Mouse (Mus musculus) spleen, adult 2 months (tissue): ENCODE measurements around the gene Fgfr2. TPM values are rescaled to one million over a fixed set of nuclear protein-coding genes. Genes with fewer than 3 reads are reported as not detected.

Experiments used
- DNase-seq, 2 experiments: peaks; one replicate each; pipeline versions ENCODE4 v3.0.0 to v3.0.0-alpha.2; 2012 to 2021; ENCODE audit warnings: low spot score in 2 of 2, low read depth in 1 of 2
- H3K27ac ChIP-seq: fragments of 200-500 bp; 2 replicates; pipeline ENCODE4 v1.5.1; 2012; ENCODE audit warnings: low read length, inconsistent platforms; ENCODE audit not compliant: insufficient read depth
- H3K27me3 ChIP-seq: fragments of 200-500 bp; 2 replicates; pipeline ENCODE4 v1.6.1; 2012; ENCODE audit warnings: mild to moderate bottlenecking, moderate library complexity, low read length, inconsistent platforms; ENCODE audit not compliant: control insufficient read depth, insufficient read depth
- H3K36me3 ChIP-seq: fragments of 200-500 bp; 2 replicates; pipeline ENCODE4 v1.6.1; 2012; ENCODE audit warnings: mild to moderate bottlenecking, low read length, inconsistent platforms; ENCODE audit not compliant: control insufficient read depth, insufficient read depth
- H3K4me1 ChIP-seq: fragments of 200-500 bp; 2 replicates; pipeline ENCODE4 v1.6.1; 2011; ENCODE audit warnings: inconsistent platforms; ENCODE audit not compliant: control insufficient read depth, insufficient read depth, insufficient read length
- H3K4me3 ChIP-seq: fragments of 200-500 bp; 2 replicates; pipeline ENCODE4 v1.5.1; 2011; ENCODE audit warnings: mild to moderate bottlenecking, inconsistent platforms; ENCODE audit not compliant: insufficient read depth, insufficient read length; ENCODE audit errors: extremely low read depth
- CTCF ChIP-seq: fragments of 200-500 bp; IDR thresholded peaks from 2 replicates; pipeline ENCODE4 v1.5.1; 2011; ENCODE audit warnings: mild to moderate bottlenecking, inconsistent platforms; ENCODE audit not compliant: insufficient read depth, insufficient read length, insufficient replicate concordance; ENCODE audit errors: extremely low read depth
- POLR2A ChIP-seq: fragments of 200-500 bp; IDR thresholded peaks from 2 replicates; pipeline ENCODE4 v1.6.1; 2011; ENCODE audit warnings: low read depth, low read length, inconsistent platforms
- WGBS: fragments of 180-500 bp; shearing (Covaris S2); methylation state at CpG from one replicate; pipeline ENCODE4 v1.1.7; 2018; 5-methylcytosine and 5-hydroxymethylcytosine counted together
- polyA plus RNA-seq: library from polyadenylated mRNA; depleted of rRNA; stranded (reverse); fragments of >200 nt; gene quantifications from 2 replicates; pipeline ENCODE4 v1.2.3, GENCODE M21; 2012

Fgfr2 gene
- polyA plus RNA-seq, 1 experiment, result 1.6 TPM

DNA sequence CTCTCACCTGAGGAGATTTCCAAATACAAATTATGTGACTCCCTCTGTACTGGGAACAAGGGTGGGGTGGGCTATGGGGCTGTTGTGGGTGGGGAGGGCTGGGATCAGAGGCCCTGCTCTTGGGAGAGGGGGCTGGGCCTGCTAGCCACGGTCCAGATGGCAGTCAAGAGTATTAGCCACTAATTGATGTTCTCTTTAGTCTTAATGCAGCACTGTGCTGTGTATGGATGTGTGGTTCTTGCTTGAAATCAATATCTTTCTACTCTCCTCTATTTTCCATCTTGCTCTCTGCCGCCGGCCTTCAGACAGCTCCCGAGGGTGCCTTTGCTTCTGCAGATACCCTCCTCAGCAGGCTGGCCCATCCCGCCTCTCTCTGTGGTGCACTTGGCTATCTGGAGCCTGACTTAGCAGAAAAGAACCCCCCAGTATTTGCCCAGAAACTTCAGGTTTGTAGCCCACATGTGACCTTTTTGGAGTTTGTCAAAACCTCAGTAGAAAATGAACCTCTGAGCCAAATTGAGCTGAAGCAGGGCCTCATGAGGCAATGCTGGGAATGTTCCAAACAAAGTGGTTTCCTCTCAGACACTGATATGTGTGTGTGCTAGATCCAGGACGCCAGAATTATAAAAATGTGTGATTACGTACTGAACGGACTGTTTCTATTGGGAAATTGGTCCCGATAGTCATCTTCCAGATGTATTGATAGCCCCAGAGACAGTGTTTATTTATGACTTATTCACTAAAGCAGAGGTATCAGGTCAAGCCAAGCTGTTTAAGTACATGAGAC, 2379.7 kb downstream of the Fgfr2 start:
- no peak for DNase-seq
- Histone ChIP-seq H3K27ac (no peak overlapping the region), H3K4me1 (no peaks in the 10 kb centered on the region), H3K4me3 (no peak overlapping the region), H3K36me3 (no peaks in the 10 kb centered on the region), H3K27me3 (no peaks in the 10 kb centered on the region)
- WGBS, result 91% methylated on average over 9 of the region's 9 CpGs
- no peak for TF ChIP-seq CTCF

DNA sequence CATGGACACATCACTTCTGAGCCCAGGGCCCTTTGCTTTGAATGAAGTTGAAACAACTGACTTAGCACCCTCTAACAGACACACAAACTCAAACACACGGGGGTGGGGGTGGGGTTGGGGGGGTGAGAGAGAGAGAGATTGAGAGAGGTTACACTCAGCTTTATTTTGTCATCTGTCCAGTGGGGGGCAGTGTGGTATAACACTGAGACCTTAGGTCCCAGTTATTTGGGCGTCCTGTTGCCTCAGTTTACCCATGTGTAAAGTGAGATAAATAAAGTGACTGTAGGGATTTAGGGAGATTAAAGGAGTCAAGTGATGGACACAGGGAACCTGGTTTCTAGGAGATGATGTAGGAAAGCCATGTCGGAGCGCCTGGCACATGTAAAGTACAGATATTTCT, 2382.1 kb downstream of the Fgfr2 start:
- Histone ChIP-seq H3K4me3 (no peak overlapping the region), H3K27ac (no peak overlapping the region), H3K36me3 (no peaks in the 10 kb centered on the region), H3K4me1 (no peaks in the 10 kb centered on the region), H3K27me3 (no peaks in the 10 kb centered on the region)
- 87% methylated on average over 4 of the region's 4 CpGs for WGBS
- TF ChIP-seq POLR2A, result no peak
- no peak for TF ChIP-seq CTCF
- no peak for DNase-seq

DNA sequence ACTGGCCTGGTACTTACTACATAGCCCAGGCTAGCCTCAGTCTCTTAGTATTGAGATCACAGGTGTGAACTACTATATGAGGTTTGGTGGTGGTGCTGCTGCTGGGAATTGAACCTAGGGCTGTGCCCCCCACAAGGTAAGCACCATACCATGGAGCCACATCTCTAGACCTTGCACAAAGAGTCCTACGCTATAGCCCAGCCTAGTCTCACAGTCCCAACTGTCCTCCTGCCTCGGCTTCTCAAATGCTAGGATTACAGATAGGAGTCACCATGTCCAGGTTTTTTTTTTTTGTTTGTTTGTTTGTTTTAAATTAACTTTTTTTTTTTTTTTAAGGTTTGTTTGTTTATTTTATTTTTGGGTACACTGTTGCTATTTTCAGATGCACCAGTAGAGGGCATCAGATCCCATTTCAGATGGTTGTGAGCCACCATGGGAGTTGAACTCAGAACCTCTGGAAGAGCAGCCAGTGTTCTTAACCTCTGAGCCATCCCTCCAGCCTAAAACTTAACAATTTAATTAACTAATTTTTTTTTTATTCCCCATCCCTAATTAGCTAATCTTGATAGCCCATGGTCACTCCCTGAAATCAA, 2388.9 kb downstream of the Fgfr2 start:
- DNase-seq, result no peak
- Histone ChIP-seq H3K27me3 (no peaks in the 10 kb centered on the region), H3K4me3 (no peak overlapping the region), H3K27ac (no peak overlapping the region), H3K4me1 (no peaks in the 10 kb centered on the region), H3K36me3 (no peaks in the 10 kb centered on the region)
- TF ChIP-seq CTCF, result no peak
- no peak for TF ChIP-seq POLR2A
- 95% methylated on average over 2 of the region's 2 CpGs for WGBS

DNA sequence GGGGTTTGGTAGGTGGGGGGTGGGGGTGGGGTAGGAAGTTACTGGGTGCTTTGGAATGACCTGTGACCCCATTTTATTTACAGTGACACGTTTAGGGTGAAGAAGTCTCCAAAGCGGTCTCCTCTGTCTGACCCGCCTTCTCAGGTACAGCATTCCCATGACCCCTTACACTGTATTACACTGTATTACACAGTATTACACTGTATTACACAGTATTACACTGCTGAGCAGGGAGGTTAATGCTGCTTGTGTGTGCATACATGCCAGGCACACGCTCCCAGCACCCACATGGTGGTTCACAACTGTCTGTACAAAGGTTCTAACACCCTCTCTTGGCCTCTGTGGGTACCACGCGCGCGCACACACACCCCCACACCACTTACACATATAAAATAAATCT, 2389.7 kb downstream of the Fgfr2 start:
- Histone ChIP-seq H3K36me3 (no peaks in the 10 kb centered on the region), H3K4me3 (no peak overlapping the region), H3K27me3 (no peaks in the 10 kb centered on the region), H3K27ac (no peak overlapping the region), H3K4me1 (no peaks in the 10 kb centered on the region)
- TF ChIP-seq POLR2A, result no peak
- TF ChIP-seq CTCF, result no peak
- whole genome bisulfite sequencing, result 93% methylated on average over 8 of the region's 8 CpGs
- no peak for DNase-seq

DNA sequence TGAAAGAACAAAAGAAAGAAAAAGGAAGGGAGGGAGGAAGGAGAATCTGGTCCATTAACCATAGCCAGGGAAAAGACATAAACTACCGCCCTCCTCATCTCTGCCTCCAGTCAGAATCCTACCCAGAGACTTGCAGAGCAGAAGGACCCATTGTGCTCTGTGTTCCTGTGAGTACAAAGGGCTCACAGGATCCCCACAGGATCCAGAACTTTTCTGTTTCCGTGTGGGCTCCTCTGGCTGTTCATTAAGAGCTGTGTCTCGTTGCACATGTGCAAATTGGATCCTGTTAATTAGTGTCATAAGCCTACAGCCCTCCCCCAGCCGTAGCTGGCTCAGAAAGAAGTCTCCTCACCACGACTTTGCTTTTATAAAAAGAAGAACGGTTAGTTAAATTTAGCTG, 2390.2 kb downstream of the Fgfr2 start:
- Histone ChIP-seq H3K27me3 (no peaks in the 10 kb centered on the region), H3K4me3 (no peak overlapping the region), H3K36me3 (no peaks in the 10 kb centered on the region), H3K4me1 (no peaks in the 10 kb centered on the region), H3K27ac (no peak overlapping the region)
- TF ChIP-seq POLR2A (no peak), CTCF (no peak)
- no peak for DNase-seq
- 65% methylated on average over 6 of the region's 6 CpGs for WGBS

DNA sequence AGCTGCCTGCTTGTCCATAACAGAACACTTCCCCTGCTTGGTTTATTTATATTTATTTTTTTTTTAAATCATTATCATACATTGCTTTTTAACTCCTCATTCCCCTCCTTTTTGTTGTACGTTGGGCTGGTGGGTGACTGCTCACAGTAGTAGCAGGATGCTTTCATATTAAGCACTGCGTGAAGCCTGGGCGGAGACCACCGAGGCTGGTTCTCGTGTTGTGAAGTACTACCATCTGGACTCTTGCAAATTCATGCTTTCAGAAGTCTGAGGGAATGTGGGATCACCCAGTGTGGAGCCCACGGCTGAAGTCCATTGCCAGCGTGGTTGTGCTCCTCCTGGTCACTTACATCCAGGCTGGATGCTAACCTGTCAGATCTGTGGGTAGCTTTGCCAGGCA, 2391.4 kb downstream of the Fgfr2 start:
- DNase-seq, result no peak
- WGBS, result 89% methylated on average over 7 of the region's 7 CpGs
- Histone ChIP-seq H3K4me1 (peaks cover 4% of the 10 kb centered on the region; the same call in 1 of the 2 replicates), H3K4me3 (no peak overlapping the region), H3K27ac (no peak overlapping the region), H3K27me3 (no peaks in the 10 kb centered on the region), H3K36me3 (no peaks in the 10 kb centered on the region)
- TF ChIP-seq CTCF (no peak), POLR2A (no peak)

DNA sequence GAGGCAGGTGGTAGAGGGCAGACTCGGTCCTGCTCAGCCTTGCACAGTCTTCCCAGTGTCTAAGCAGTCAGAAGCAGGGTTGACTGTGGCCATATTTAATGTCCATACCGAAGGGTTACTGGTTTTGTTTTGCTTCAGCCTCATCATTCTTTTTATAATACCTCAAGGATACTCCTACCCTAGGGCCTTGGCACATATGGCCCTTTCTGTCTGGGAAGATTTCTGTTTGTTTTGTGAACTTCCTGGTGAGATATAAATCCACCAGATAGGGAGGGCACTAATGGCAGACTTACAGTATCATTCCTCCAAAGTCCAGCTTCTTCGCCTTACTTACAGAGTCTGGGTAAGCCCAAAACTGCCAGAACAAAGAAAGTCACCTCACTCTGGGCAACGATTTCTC, 2395.6 kb downstream of the Fgfr2 start:
- Histone ChIP-seq H3K36me3 (no peaks in the 10 kb centered on the region), H3K27ac (no peak overlapping the region), H3K4me1 (peaks cover 4% of the 10 kb centered on the region; the same call in 1 of the 2 replicates), H3K27me3 (no peaks in the 10 kb centered on the region), H3K4me3 (no peak overlapping the region)
- TF ChIP-seq POLR2A, result no peak
- TF ChIP-seq CTCF, result no peak
- WGBS, result 86% methylated on average over 4 of the region's 4 CpGs
- no peak for DNase-seq
